Mouse (Mus musculus) adrenal gland, adult 18-20 months (tissue): ENCODE data around the gene BC037034. TPM values are rescaled to one million over a fixed set of nuclear protein-coding genes. Genes with fewer than 3 reads are reported as not detected.

ENCODE experiments used
- DNase-seq, 2 experiments: peaks; one replicate each; pipeline ENCODE4 v3.0.0; 2021 to 2022; ENCODE audit warnings: low spot score in 2 of 2
- total RNA-seq, 2 experiments: library from RNA; stranded (reverse); gene quantifications; 1 replicate in 1 of 2; 2 replicates in 1 of 2; pipeline ENCODE4 v1.2.3; 2021

Gene BC037034
- total RNA-seq, 2 experiments from 2014 or later, result 27.7 to 30.1 TPM

GRCm38 (mm10) chr5:138262582-138263240, 1.1 kb downstream of the BC037034 start:
- DNase-seq, result no peak

- DNase-seq, result no peak
Measured at GRCm38 (mm10) chr5:138262001-138262400, 1.8 kb downstream of the BC037034 start.

GRCm38 (mm10) chr5:138260834-138261233, 3.0 kb downstream of the BC037034 start:
- DNase-seq, result no peak

GRCm38 (mm10) chr5:138260051-138260450, 3.8 kb downstream of the BC037034 start:
- DNase-seq, result no peak

- DNase-seq, result no peak
Measured at GRCm38 (mm10) chr5:138258993-138259392, 4.8 kb downstream of the BC037034 start.

- no peak for DNase-seq
Measured at GRCm38 (mm10) chr5:138258542-138258941, 5.3 kb downstream of the BC037034 start.

GRCm38 (mm10) chr5:138258078-138258477, 5.8 kb downstream of the BC037034 start:
- DNase-seq, result no peak

- DNase-seq, result no peak
Measured at GRCm38 (mm10) chr5:138257585-138257978, 6.3 kb downstream of the BC037034 start.

- no peak for DNase-seq
Measured at GRCm38 (mm10) chr5:138256966-138257584, 6.8 kb downstream of the BC037034 start.

- no peak for DNase-seq
Measured at GRCm38 (mm10) chr5:138256094-138256467, 7.8 kb downstream of the BC037034 start.

GRCm38 (mm10) chr5:138255353-138256093, 8.3 kb downstream of the BC037034 start, which contains the start of gene Lamtor4:
TSS of gene Lamtor4 (plus strand) at chr5:138255482.
- peak; percentile 81 to 83 for DNase-seq

- DNase-seq, result no peak
Measured at GRCm38 (mm10) chr5:138253061-138253460, 10.8 kb downstream of the BC037034 start.

- DNase-seq, result no peak
Measured at GRCm38 (mm10) chr5:138251144-138251543, 12.7 kb downstream of the BC037034 start.

- no peak for DNase-seq
Measured at GRCm38 (mm10) chr5:138241511-138241910, 22.3 kb downstream of the BC037034 start.

GRCm38 (mm10) chr5:138234224-138234623, 29.6 kb downstream of the BC037034 start:
- DNase-seq, result no peak

GRCm38 (mm10) chr5:138233778-138234177, 30.1 kb downstream of the BC037034 start:
- no peak for DNase-seq

- no peak for DNase-seq
Measured at GRCm38 (mm10) chr5:138229511-138229910, 34.3 kb downstream of the BC037034 start.

GRCm38 (mm10) chr5:138228026-138228425, 35.8 kb downstream of the BC037034 start:
- peak in 1 of 2 experiments; percentile 51 for DNase-seq

GRCm38 (mm10) chr5:138227367-138227766, 36.5 kb downstream of the BC037034 start:
- no peak for DNase-seq

GRCm38 (mm10) chr5:138226491-138226890, 37.3 kb downstream of the BC037034 start:
- DNase-seq, result no peak

- no peak for DNase-seq
Measured at GRCm38 (mm10) chr5:138225700-138226099, 38.1 kb downstream of the BC037034 start, which contains the start of gene Nxpe5. TSS of gene Nxpe5 (plus strand) at chr5:138225898.

- DNase-seq, result no peak
Measured at GRCm38 (mm10) chr5:138223287-138223686, 40.5 kb downstream of the BC037034 start.
